Mouse (Mus musculus) embryonic facial prominence, embryonic 14.5 days (tissue): ENCODE results near the gene Zcchc24. TPM values are rescaled to one million over a fixed set of nuclear protein-coding genes. Genes with fewer than 3 reads are reported as not detected.
A peak's percentile ranks its signal among the peaks of the same experiment; 100 is the strongest.

Source experiments
- ATAC-seq: fragments of 200-750 bp; cut with Nextera tagmentation; 2 replicates; pipeline ENCODE4 v1.8.0; 2017; ENCODE audit warnings: low read depth, moderate number of reproducible peaks, moderate TSS enrichment
- DNase-seq: peaks from one replicate; pipeline ENCODE4 v3.0.0-alpha.2; 2015; ENCODE audit warnings: low spot score
- H3K27ac ChIP-seq: fragments of 300-500 bp; sonication (generic); replicated peaks from 2 replicates; pipeline ENCODE4 v1.5.1; 2014; ENCODE audit warnings: low read depth, mild to moderate bottlenecking, low read length, moderate library complexity
- H3K27me3 ChIP-seq: fragments of 300-500 bp; sonication (generic); replicated peaks from 2 replicates; pipeline ENCODE4 v1.6.1; 2014; ENCODE audit warnings: low read length; ENCODE audit not compliant: control insufficient read depth, insufficient read depth
- H3K36me3 ChIP-seq: fragments of 300-500 bp; sonication (generic); 2 replicates; pipeline ENCODE4 v1.6.1; 2014; ENCODE audit warnings: low read length, mixed read lengths; ENCODE audit not compliant: control insufficient read depth, insufficient read depth
- H3K4me1 ChIP-seq: fragments of 300-500 bp; sonication (generic); 2 replicates; pipeline ENCODE4 v1.6.1; 2014; ENCODE audit warnings: antibody characterized with exemption, low read length; ENCODE audit not compliant: control insufficient read depth, insufficient read depth
- H3K4me2 ChIP-seq: fragments of 300-500 bp; sonication (generic); 2 replicates; pipeline ENCODE4 v1.6.1; 2014; ENCODE audit warnings: low read depth, mild to moderate bottlenecking, low read length, moderate library complexity, mixed read lengths
- H3K4me3 ChIP-seq: fragments of 300-500 bp; sonication (generic); 2 replicates; pipeline ENCODE4 v1.5.1; 2014; ENCODE audit warnings: low read depth, mild to moderate bottlenecking, low read length
- H3K9ac ChIP-seq: fragments of 300-500 bp; sonication (generic); 2 replicates; pipeline ENCODE4 v1.6.1; 2014; ENCODE audit warnings: low read depth, mild to moderate bottlenecking, low read length, moderate library complexity, mixed read lengths
- H3K9me3 ChIP-seq: fragments of 300-500 bp; sonication (generic); 2 replicates; pipeline ENCODE4 v1.6.1; 2016; ENCODE audit warnings: low read length; ENCODE audit not compliant: control insufficient read depth
- WGBS: fragments of 180-500 bp; shearing (Covaris S2); extraction: QIAGEN DNeasy Blood & Tissue Kit; methylation state at CpG from one replicate; pipeline ENCODE4 v1.1.7; 2014; 5-methylcytosine and 5-hydroxymethylcytosine counted together
- polyA plus RNA-seq: library from polyadenylated mRNA; unstranded; fragments of >200 nt; fragmentation: Nextera tagmentation; extraction: Ambion mirVana; gene quantifications from 2 replicates; pipeline ENCODE4 v1.2.1, GENCODE M21; 2014

Zcchc24 gene
- polyA plus RNA-seq, 1 experiment from 2014 or later, result 45.6 TPM

DNA sequence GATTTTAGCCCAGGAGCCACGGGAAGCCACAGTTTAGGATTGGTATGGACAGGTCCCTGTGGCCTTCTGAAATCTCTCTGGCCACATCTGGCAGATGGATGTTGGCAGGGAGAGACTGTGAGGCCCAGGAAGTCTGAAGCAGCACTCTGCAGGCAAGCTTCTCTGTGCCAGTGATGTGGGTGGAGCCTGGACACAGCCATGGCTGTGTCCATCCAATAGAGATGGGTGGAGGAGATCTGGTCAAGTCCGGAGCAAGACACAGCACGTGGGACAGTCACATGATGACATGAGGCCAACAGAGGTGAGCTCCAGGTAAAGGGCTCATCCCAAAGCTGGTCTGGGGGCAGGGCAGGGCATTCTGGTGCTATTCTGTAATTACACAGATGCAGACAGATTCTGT, 27.6 kb downstream of the Zcchc24 start:
- no peak for DNase-seq
- Histone ChIP-seq H3K9ac (no peak overlapping the region), H3K27me3 (no peaks in the 10 kb centered on the region), H3K9me3 (no peaks in the 10 kb centered on the region), H3K4me3 (no peak overlapping the region), H3K4me1 (peaks cover 39% of the 10 kb centered on the region), H3K4me2 (no peak overlapping the region), H3K27ac (no peak overlapping the region), H3K36me3 (peaks cover 14% of the 10 kb centered on the region; the same call in 1 of the 2 replicates)
- WGBS, result 71% methylated on average over 3 of the region's 3 CpGs
- no peak for ATAC-seq

GRCm38 (mm10) chr14:25739957-25740565, 28.8 kb downstream of the Zcchc24 start:
- no peak overlapping the region for H3K27ac ChIP-seq
- ATAC-seq (no peak), DNase-seq (no peak)
- no peak overlapping the region for H3K9ac ChIP-seq
- WGBS, result 74% methylated on average over 4 of the region's 4 CpGs
- H3K4me1 ChIP-seq, result peaks cover 51% of the 10 kb centered on the region
- H3K4me3 ChIP-seq, result no peak overlapping the region
- H3K27me3 ChIP-seq, result no peaks in the 10 kb centered on the region
- no peaks in the 10 kb centered on the region for H3K9me3 ChIP-seq
- H3K4me2 ChIP-seq, result no peak overlapping the region
- H3K36me3 ChIP-seq, result peaks cover 10% of the 10 kb centered on the region; the same call in 1 of the 2 replicates

DNA sequence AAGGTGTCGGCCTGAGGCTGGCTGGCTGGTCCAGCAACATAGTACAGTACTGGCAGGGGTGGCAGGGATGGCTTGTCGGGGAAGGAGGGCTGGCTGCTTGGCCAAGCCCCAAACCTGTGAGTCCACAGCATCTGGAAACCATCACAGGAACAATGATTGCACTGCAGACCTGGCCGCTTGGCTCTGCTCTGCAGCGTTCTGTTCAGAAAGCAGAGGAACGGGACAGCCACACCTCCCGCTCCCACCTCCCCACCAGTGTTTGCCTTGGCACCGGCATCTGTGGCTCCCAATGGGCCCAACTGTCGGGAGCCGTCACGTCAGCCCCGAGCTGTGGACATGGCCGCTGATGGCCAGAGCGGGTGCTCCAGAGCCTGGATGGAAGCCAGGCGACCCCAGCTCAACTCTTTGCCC, 30.2 kb downstream of the Zcchc24 start:
- Histone ChIP-seq H3K27ac (peak overlapping the region; percentile 72), H3K4me2 (no peak overlapping the region), H3K4me3 (no peak overlapping the region), H3K4me1 (peaks cover 60% of the 10 kb centered on the region), H3K9ac (peak overlapping the region; percentile 40; the same call in 1 of the 2 replicates), H3K27me3 (no peaks in the 10 kb centered on the region), H3K36me3 (peaks cover 10% of the 10 kb centered on the region; the same call in 1 of the 2 replicates), H3K9me3 (no peaks in the 10 kb centered on the region)
- ATAC-seq (peak; percentile 53), DNase-seq (peak; percentile 86)
- 21% methylated on average over 14 of the region's 14 CpGs for WGBS

DNA sequence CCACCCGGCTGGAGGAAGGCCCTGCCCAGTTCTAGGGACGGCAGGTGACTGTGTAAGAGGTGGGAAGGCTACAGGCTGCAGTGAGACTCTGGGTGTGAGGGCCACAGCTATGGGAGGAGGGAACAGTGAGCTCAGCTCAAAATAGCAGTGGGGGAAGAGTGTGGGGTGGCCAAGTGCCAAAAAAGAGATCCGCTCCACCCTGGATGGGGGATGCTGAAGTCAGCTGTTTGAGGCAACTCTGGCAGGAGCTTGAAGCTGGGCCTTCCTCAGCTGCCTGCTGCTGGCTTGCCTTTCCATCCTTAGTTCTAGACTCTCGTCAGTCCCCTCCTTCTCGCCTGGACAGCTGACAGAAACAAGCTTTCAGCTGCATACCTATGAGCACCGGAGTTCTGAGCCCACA, 32.2 kb downstream of the Zcchc24 start:
- no peak overlapping the region for H3K4me2 ChIP-seq
- DNase-seq, result peak; percentile 96

DNA sequence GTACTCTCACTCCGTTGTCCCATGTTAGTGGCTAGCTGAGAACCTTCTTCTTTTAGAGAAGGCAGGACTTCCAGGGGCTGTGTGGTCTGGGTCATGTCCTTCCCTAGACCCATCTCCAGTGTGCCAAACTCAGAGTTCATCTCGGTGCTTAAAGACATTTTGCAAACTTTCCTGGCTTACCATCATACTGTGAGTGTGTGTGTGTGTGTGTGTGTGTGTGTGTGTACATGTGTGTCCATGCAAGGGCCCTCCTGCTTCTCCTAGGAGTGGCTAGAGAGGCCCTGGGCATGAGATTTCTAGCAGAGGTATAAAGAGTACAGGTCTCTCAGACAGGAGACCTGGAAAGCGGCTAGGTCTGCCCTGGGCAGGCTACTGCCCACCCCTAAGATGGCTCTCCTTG, 32.7 kb downstream of the Zcchc24 start:
- ATAC-seq (no peak), DNase-seq (no peak)
- peaks cover 60% of the 10 kb centered on the region for H3K4me1 ChIP-seq
- H3K27ac ChIP-seq, result peak overlapping the region; percentile 72
- 65% methylated on average over 3 of the region's 3 CpGs for WGBS
- no peak overlapping the region for H3K4me3 ChIP-seq
- peaks cover 10% of the 10 kb centered on the region; the same call in 1 of the 2 replicates for H3K36me3 ChIP-seq
- H3K27me3 ChIP-seq, result no peaks in the 10 kb centered on the region
- no peaks in the 10 kb centered on the region for H3K9me3 ChIP-seq
- H3K4me2 ChIP-seq, result no peak overlapping the region
- H3K9ac ChIP-seq, result no peak overlapping the region

More for the DNA sequence above, 32.2 kb downstream of the Zcchc24 start:
- ATAC-seq, result peak; percentile 83
- WGBS, result 23% methylated on average over 6 of the region's 6 CpGs
- Histone ChIP-seq H3K36me3 (peaks cover 10% of the 10 kb centered on the region; the same call in 1 of the 2 replicates), H3K27ac (peak overlapping the region; percentile 72), H3K4me3 (no peak overlapping the region), H3K9ac (no peak overlapping the region), H3K4me1 (peaks cover 60% of the 10 kb centered on the region), H3K27me3 (no peaks in the 10 kb centered on the region), H3K9me3 (no peaks in the 10 kb centered on the region)

DNA sequence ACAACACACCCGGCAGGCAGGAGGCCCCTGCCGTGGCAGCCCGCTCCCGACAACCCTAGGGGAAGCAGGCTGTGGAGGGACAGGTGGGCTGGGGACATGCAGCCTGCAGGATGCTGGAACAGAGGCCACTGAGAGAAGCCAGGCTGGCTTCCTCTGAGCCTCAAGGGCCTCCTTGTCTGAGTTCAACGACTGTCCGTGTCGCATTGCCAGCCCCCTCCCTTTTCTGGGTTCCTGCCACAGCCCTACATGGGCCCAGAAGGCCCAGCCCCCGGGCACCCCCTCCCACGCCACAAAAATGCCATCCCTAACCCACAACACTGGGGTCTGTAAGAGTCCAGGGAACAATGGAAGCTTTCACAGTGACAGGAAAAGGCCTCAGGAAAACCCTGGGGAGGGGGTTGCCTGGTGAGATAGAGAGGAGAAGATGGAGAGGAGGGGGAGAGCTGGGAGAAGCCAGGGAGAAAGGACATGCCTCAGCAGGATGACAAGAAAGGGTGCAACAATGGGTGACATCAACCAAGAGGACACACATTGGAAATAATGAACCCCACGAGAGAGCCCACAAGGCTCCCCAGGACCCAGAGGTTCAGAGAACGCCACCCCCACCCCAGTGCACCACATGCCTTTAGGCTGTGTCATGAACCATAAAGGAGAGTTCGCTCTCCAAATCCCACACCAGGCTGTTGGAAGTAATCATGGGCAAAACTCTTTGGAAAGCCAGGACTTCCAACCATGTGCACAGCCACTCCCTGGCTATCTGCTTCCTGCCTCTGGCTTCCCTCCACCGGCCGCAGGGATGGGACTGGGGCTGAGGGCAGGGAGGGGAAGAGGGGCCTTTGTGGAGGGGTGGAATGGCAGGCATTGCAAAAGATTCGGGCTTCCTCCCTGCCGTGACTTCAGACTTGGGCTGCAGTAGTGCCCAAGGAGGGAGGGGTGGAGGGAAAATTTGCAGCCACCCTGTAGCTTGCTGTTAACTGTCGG, 33.8 kb downstream of the Zcchc24 start:
- no peaks in the 10 kb centered on the region for H3K27me3 ChIP-seq
- peak; percentile 71 for DNase-seq

GRCm38 (mm10) chr14:25727149-25727510, 41.7 kb downstream of the Zcchc24 start:
- DNase-seq (no peak), ATAC-seq (0 out of 2 replicates have a peak, but pooled peaks have one; percentile 23)
- no peaks in the 10 kb centered on the region for H3K9me3 ChIP-seq
- no peaks in the 10 kb centered on the region for H3K27me3 ChIP-seq
- 0 out of 2 replicates have a peak, but pooled peaks cover 9% of the 10 kb centered on the region for H3K36me3 ChIP-seq
- peaks cover 24% of the 10 kb centered on the region for H3K4me1 ChIP-seq
- 25% methylated on average over 4 of the region's 5 CpGs for WGBS
- H3K27ac ChIP-seq, result peak overlapping the region; percentile 17
- no peak overlapping the region for H3K4me2 ChIP-seq
- peak overlapping the region; percentile 45; the same call in 1 of the 2 replicates for H3K9ac ChIP-seq
- H3K4me3 ChIP-seq, result no peak overlapping the region

More for the DNA sequence above, 33.8 kb downstream of the Zcchc24 start:
- peaks cover 7% of the 10 kb centered on the region; the same call in 1 of the 2 replicates for H3K36me3 ChIP-seq
- H3K4me1 ChIP-seq, result peaks cover 56% of the 10 kb centered on the region
- H3K27ac ChIP-seq, result peak overlapping the region; percentile 72
- 25% methylated on average over 16 of the region's 17 CpGs for WGBS
- H3K9me3 ChIP-seq, result no peaks in the 10 kb centered on the region
- H3K4me2 ChIP-seq, result no peak overlapping the region
- H3K4me3 ChIP-seq, result no peak overlapping the region
- ATAC-seq, result peak; percentile 30
- H3K9ac ChIP-seq, result peak overlapping the region; percentile 20; the same call in 1 of the 2 replicates
